Mouse (Mus musculus): Measurements from ENCODE around the gene Lbhd2. TPM values are rescaled to one million over a fixed set of nuclear protein-coding genes. Genes with fewer than 3 reads are reported as not detected.

Lbhd2 gene
- polyA plus RNA-seq, 1 experiment: 1.4 TPM

DNA sequence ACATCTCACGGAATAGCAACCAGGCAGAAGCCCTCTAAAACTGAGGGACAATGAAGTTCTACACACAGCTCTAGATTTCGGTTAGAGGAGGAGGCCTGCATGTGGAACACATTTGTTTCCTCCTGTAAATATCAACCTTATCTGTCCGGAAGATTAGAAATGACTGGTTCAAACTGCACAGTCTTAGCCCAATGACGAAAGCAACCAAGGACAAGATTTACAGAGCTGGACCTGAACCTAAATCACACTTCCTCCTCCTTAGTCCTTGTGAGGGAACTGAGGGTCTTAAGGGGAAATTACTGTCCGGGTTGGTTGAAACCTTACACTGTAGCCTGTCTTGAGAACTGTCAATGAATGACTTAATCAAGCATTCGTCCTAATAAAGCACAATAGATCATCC is 30.6 kb upstream of the Lbhd2 start:
- Histone ChIP-seq H3K27ac (ENCODE audit: insufficient read depth, low read length) (no peak overlapping the region), H3K4me1 (ENCODE audit: control insufficient read depth, insufficient read depth, low read length) (peaks cover 3% of the 10 kb centered on the region; the same call in 1 of the 2 replicates), H3K4me3 (ENCODE audit: insufficient read depth, low read length) (peak overlapping the region; percentile 83)
- TF ChIP-seq POLR2A (IDR thresholded peaks at IDR 0.05; ENCODE audit: extremely low read depth, insufficient read depth, low read length) (no peak), CTCF (IDR thresholded peaks at IDR 0.05; ENCODE audit: extremely low read depth, insufficient read depth, low read length) (no peak)

DNA sequence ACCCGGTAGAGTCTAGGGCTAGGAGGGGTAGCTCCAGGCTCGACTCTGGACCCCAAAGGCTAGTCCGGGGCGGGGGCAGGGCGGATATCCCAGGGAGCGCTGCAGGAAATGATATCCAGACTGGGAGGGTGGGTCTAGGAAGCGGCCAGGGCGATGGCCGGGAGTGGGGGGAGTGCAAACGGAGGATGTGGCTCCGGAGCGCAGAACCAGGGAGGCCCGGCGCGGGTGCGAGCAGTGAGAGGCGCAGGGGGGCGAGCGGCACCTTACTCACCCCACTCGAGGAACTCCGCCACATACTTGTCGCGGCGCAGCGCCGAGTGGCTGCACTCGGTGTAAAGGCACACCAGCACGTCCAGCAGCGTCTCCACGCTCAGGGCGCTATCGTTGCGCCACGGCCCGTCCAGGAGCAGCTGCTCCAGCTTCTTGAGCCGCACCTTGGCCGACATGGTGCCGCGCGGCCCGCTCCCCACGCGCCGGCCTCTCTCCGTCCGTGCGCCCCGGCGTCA is 29.7 kb upstream of the Lbhd2 start:
- Histone ChIP-seq H3K27ac (ENCODE audit: insufficient read depth, low read length) (peak overlapping the region; percentile 92), H3K4me3 (ENCODE audit: insufficient read depth, low read length) (peak overlapping the region; percentile 83), H3K4me1 (ENCODE audit: control insufficient read depth, insufficient read depth, low read length) (peaks cover 3% of the 10 kb centered on the region; the same call in 1 of the 2 replicates)
- TF ChIP-seq CTCF (IDR thresholded peaks at IDR 0.05; ENCODE audit: extremely low read depth, insufficient read depth, low read length) (no peak), POLR2A (IDR thresholded peaks at IDR 0.05; ENCODE audit: extremely low read depth, insufficient read depth, low read length) (no peak)

DNA sequence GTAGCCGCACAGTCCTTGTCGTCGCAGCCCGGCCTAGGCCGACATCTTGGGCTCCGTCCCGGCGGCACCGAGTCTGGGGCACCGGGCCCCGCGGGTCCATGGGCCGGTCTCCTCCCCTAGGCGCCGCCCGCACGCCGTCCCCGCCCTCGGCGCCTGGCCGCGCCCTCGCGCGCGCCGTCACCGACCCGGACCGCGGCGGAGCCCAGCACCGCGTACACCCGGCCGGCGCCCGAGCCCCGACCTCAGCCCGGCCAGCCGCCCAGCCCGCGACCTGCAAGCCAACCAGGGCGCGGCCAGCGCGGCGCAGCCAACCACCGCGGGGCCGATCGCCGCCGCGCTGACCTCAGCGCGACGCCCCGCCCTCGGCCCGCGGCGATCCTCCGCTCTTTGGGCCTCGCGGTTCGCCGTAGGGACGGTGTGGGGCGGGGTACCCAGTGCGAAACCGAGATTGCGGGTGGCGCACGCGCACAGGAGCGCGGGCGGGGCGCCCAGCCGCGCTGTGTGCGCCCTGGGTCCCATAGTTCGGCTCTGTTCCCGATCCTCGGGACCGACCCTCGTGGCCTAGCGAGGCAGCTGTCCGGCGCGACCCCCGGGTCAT is 29.1 kb upstream of the Lbhd2 start, which contains the start of gene Cdc42bpb:
TSS of gene Cdc42bpb (minus strand) at position 343 of the 598 bp plus-strand sequence.
- H3K27ac ChIP-seq (ENCODE audit: insufficient read depth, low read length): peak within 1 kb of the TSS; percentile 92
- TF ChIP-seq CTCF (IDR thresholded peaks at IDR 0.05; ENCODE audit: extremely low read depth, insufficient read depth, low read length) (no peak), POLR2A (IDR thresholded peaks at IDR 0.05; ENCODE audit: extremely low read depth, insufficient read depth, low read length) (peak; percentile 78)
- H3K4me1 ChIP-seq (ENCODE audit: control insufficient read depth, insufficient read depth, low read length): peaks cover 3% of the 10 kb centered on the region; the same call in 1 of the 2 replicates
- H3K4me3 ChIP-seq (ENCODE audit: insufficient read depth, low read length): peak within 1 kb of the TSS; percentile 83

DNA sequence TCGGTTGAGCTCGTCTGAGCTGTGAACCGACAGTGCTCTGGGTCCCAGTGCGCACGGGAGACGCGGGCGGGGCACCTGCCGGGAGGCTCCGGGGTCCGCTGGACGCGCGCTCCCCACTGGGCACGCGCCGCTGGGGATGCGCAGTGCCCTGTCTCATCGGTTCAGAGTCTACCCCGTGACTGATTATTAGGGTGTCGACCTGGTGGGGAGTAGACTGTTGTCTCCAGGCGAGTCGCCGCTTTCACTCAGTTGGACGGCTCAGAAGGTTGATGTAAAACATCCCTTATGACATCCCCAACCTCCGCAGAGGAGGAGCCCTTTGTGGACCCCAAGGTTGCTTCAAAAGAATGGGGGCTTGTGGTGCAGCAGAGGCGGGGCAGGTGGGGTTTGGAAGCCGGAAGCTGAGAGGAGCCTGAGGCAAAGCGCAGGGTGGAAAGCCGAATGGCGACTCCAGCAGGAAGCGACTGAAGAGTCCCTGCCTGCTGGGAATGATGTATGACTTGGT is 28.6 kb upstream of the Lbhd2 start:
- peak overlapping the region; percentile 88 for H3K27ac ChIP-seq (ENCODE audit: insufficient read depth, low read length)
- H3K4me3 ChIP-seq (ENCODE audit: insufficient read depth, low read length): peak overlapping the region; percentile 83
- peaks cover 3% of the 10 kb centered on the region; the same call in 1 of the 2 replicates for H3K4me1 ChIP-seq (ENCODE audit: control insufficient read depth, insufficient read depth, low read length)
- TF ChIP-seq CTCF (IDR thresholded peaks at IDR 0.05; ENCODE audit: extremely low read depth, insufficient read depth, low read length): no peak
- TF ChIP-seq POLR2A (IDR thresholded peaks at IDR 0.05; ENCODE audit: extremely low read depth, insufficient read depth, low read length): no peak

DNA sequence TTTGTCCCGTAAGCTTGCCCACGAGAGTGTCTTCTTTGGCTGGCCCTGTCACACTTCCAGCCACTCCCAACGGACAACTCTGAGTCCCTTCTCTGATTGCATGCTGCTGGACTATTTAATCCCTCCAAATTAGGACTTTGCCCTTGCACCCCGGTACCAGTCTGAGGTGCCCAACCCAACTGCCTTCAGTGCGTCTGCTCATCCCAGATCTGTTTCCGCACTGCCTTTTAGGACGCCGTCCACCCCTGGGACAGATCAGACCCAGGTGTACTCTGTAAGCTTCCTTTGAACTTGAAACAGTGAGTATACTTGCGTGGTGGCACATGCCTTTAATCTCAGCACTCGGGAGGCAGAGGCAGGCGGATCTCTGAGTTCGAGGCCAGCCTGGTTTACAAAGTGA is 27.8 kb upstream of the Lbhd2 start:
- no peak for TF ChIP-seq POLR2A (IDR thresholded peaks at IDR 0.05; ENCODE audit: extremely low read depth, insufficient read depth, low read length)
- TF ChIP-seq CTCF (IDR thresholded peaks at IDR 0.05; ENCODE audit: extremely low read depth, insufficient read depth, low read length): no peak
- H3K4me3 ChIP-seq (ENCODE audit: insufficient read depth, low read length): no peak overlapping the region; the same call in 1 of the 2 replicates
- H3K4me1 ChIP-seq (ENCODE audit: control insufficient read depth, insufficient read depth, low read length): peaks cover 3% of the 10 kb centered on the region; the same call in 1 of the 2 replicates
- no peak overlapping the region for H3K27ac ChIP-seq (ENCODE audit: insufficient read depth, low read length)

DNA sequence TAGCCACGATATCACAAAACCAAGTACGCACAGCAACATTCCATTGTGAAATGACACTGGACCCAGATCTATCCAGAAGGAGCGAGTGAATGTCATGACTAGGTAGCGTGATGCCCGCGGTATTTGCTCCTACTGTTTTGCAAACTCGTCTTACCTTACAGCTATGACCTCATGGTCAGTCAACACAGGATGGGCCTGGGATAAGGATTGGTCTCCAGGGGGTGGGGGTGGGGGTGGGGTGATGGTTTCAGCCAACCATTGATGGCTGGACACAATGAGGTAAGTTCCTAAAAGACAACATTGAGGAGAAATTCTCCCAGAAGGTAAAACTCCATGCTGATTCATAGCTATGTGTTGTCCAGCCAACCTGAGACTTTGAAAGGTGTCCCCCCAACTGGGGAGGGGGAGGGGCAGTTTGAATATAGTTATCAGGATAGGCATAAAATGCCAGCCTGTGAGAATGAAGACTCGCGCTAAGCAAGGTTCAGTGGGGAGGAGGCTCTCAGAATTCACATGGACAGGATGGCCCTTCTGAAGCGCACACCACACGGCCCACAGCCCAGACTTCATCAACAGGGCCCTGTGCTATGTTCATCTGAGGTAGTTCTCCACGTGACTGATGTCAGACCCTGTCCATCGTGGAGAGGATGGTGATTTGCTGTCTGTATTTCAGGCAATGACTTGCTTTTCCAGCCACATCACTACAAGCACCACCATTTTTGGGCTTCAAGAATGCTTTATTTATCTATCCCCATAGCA is 20.5 kb upstream of the Lbhd2 start:
- Histone ChIP-seq H3K4me1 (ENCODE audit: control insufficient read depth, insufficient read depth, low read length) (no peaks in the 10 kb centered on the region), H3K4me3 (ENCODE audit: insufficient read depth, low read length) (no peak overlapping the region), H3K27ac (ENCODE audit: insufficient read depth, low read length) (no peak overlapping the region)
- no peak for TF ChIP-seq CTCF (IDR thresholded peaks at IDR 0.05; ENCODE audit: extremely low read depth, insufficient read depth, low read length)
- no peak for TF ChIP-seq POLR2A (IDR thresholded peaks at IDR 0.05; ENCODE audit: extremely low read depth, insufficient read depth, low read length)

DNA sequence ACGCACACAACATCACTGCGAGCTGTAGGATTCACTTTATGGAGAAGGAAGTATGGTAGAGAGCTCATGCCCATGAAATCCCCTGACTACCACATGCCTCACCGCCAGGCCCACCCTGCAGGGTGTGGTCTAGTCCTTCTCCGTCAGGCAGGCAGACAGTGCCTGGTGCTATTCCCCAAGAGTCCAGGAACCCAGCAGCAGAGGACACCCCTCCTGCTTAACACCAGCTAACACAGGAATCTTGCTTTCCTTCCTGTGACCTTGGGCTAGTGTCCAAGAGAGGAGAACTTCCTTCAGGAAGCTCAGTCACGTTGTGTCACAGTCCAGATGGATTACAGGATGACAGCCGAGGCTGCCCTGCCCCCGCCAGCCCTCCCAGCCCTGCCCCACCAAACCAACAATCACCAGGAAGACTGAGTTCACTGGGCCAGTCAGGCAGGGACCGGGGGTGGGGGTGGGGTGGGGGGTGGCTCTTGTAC is 19.9 kb upstream of the Lbhd2 start:
- Histone ChIP-seq H3K4me3 (ENCODE audit: insufficient read depth, low read length) (no peak overlapping the region), H3K4me1 (ENCODE audit: control insufficient read depth, insufficient read depth, low read length) (no peaks in the 10 kb centered on the region), H3K27ac (ENCODE audit: insufficient read depth, low read length) (no peak overlapping the region)
- TF ChIP-seq CTCF (IDR thresholded peaks at IDR 0.05; ENCODE audit: extremely low read depth, insufficient read depth, low read length) (no peak), POLR2A (IDR thresholded peaks at IDR 0.05; ENCODE audit: extremely low read depth, insufficient read depth, low read length) (peak; percentile 30; the same call in 1 of the 2 replicates)

DNA sequence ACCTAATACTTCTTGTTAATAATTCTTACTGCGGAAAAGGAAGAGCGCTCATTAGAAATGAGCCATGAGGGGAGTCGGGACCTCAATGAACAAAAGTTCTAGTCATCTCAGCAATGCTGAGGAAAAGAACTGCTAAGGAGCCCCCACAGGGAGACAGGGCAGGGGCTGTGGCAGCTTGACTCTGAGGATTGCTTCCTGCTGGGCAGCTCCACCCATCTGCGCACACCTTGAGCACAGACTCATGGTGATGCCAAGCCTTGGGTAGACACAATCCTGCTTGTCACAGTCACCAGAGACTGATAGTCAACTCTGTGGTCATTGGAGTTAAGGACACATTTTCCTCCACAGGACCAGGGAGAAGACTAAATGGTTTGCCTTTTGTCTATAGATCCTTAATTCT is 19.5 kb upstream of the Lbhd2 start:
- H3K4me3 ChIP-seq (ENCODE audit: insufficient read depth, low read length): no peak overlapping the region
- H3K4me1 ChIP-seq (ENCODE audit: control insufficient read depth, insufficient read depth, low read length): no peaks in the 10 kb centered on the region
- H3K27ac ChIP-seq (ENCODE audit: insufficient read depth, low read length): no peak overlapping the region
- TF ChIP-seq CTCF (IDR thresholded peaks at IDR 0.05; ENCODE audit: extremely low read depth, insufficient read depth, low read length) (no peak), POLR2A (IDR thresholded peaks at IDR 0.05; ENCODE audit: extremely low read depth, insufficient read depth, low read length) (no peak)

DNA sequence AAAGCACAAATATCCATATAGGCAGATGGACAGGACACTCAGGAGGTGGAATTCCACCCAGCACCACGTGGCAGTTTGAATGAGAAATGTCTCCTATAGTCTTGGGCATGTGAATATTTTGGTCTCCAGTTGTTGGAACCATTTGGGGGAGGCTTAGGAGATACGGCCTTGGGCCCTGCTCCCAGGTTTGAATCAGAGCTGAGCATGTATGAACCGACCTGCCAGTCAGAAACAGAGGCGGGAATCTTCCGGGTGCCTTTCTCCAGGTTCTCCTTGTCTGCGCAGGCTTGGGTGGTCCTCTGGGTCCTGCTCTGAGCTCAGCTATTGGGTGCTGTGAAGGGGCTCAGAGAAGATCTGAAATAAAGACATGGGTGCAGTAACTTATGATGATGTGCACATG is 12.6 kb upstream of the Lbhd2 start:
- no peak overlapping the region for H3K27ac ChIP-seq (ENCODE audit: insufficient read depth, low read length)
- TF ChIP-seq POLR2A (IDR thresholded peaks at IDR 0.05; ENCODE audit: extremely low read depth, insufficient read depth, low read length) (no peak), CTCF (IDR thresholded peaks at IDR 0.05; ENCODE audit: extremely low read depth, insufficient read depth, low read length) (no peak)
- H3K4me1 ChIP-seq (ENCODE audit: control insufficient read depth, insufficient read depth, low read length): no peaks in the 10 kb centered on the region
- H3K4me3 ChIP-seq (ENCODE audit: insufficient read depth, low read length): no peak overlapping the region

Measured in cortical plate, adult 2 months (tissue).